Mouse (Mus musculus): Measurements from ENCODE around the gene Dnajc6.

Dnajc6 gene

GRCm38 (mm10) chr4:101682620-101683019, 186.2 kb downstream of the Dnajc6 start:
- in situ Hi-C loops (cut with MboI; ENCODE audit: low sequenced_read_pairs), result no loop called here

- in situ Hi-C loops (cut with MboI; ENCODE audit: low sequenced_read_pairs), result no loop called here
Measured at GRCm38 (mm10) chr4:101683086-101683485, 186.6 kb downstream of the Dnajc6 start.

DNA sequence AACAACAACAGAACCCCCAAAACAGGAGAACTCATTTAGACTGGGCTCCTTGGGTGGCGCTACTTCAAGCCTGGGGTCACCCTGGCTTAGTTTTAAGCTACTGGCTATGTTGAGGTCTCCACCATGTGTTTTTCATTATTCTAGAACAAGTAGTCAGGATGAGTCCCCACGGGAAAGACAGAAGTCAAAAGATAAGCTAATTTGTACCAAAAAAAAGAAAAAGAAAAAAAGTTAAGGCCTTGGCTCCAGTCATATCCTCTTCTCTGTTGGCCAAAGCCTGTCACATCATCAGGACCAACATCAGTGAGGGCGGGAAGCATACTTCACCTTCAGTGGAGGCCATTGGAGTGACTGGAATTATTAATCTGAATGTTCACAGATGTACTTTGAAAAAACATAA, 188.4 kb downstream of the Dnajc6 start:
- in situ Hi-C loops (cut with MboI; ENCODE audit: low sequenced_read_pairs), result no loop called here

- in situ Hi-C loops (cut with MboI; ENCODE audit: low sequenced_read_pairs), result no loop called here
Measured at GRCm38 (mm10) chr4:101686227-101686810, 189.9 kb downstream of the Dnajc6 start.

GRCm38 (mm10) chr4:101689241-101689640, 192.8 kb downstream of the Dnajc6 start:
- in situ Hi-C loops (cut with MboI; ENCODE audit: low sequenced_read_pairs), result no loop called here

- in situ Hi-C loops (cut with MboI; ENCODE audit: low sequenced_read_pairs), result no loop called here
Measured at GRCm38 (mm10) chr4:101689645-101690044, 193.2 kb downstream of the Dnajc6 start.
